Mouse (Mus musculus) embryonic facial prominence, embryonic 13.5 days (tissue): ENCODE results near the gene Psma5. TPM values are rescaled to one million over a fixed set of nuclear protein-coding genes. Genes with fewer than 3 reads are reported as not detected.

Experiments
- ATAC-seq: fragments of 200-750 bp; cut with Nextera tagmentation; 2 replicates; pipeline ENCODE4 v1.8.0; 2017; ENCODE audit warnings: low read depth; ENCODE audit not compliant: insufficient number of reproducible peaks, insufficient read depth, low FRiP score, low TSS enrichment
- H3K27ac ChIP-seq: fragments of 300-500 bp; sonication (generic); 2 replicates; pipeline ENCODE4 v1.5.1; 2015; ENCODE audit warnings: moderate library complexity, mild to moderate bottlenecking, inconsistent platforms
- H3K27me3 ChIP-seq: fragments of 300-500 bp; sonication (generic); 2 replicates; pipeline ENCODE4 v1.6.1; 2015; ENCODE audit warnings: mild to moderate bottlenecking, inconsistent platforms
- H3K36me3 ChIP-seq: fragments of 300-500 bp; sonication (generic); 2 replicates; pipeline ENCODE4 v1.6.1; 2015; ENCODE audit warnings: mild to moderate bottlenecking, inconsistent platforms
- H3K4me1 ChIP-seq: fragments of 300-500 bp; sonication (generic); 2 replicates; pipeline ENCODE4 v1.6.1; 2015; ENCODE audit warnings: inconsistent platforms
- H3K4me2 ChIP-seq: fragments of 300-500 bp; sonication (generic); 2 replicates; pipeline ENCODE4 v1.6.1; 2015; ENCODE audit warnings: moderate library complexity, mild to moderate bottlenecking, inconsistent platforms
- H3K4me3 ChIP-seq: fragments of 300-500 bp; sonication (generic); 2 replicates; pipeline ENCODE4 v1.5.1; 2015; ENCODE audit warnings: mild to moderate bottlenecking, inconsistent platforms
- H3K9ac ChIP-seq: fragments of 300-500 bp; sonication (generic); 2 replicates; pipeline ENCODE4 v1.6.1; 2015; ENCODE audit warnings: mild to moderate bottlenecking, inconsistent platforms
- H3K9me3 ChIP-seq: fragments of 300-500 bp; sonication (generic); 2 replicates; pipeline ENCODE4 v1.6.1; 2016; ENCODE audit warnings: inconsistent platforms
- WGBS: fragments of 180-500 bp; shearing (Covaris S2); methylation state at CpG from one replicate; pipeline ENCODE4 v1.1.7; 2015; ENCODE audit warnings: mixed read lengths; 5-methylcytosine and 5-hydroxymethylcytosine counted together
- polyA plus RNA-seq: library from polyadenylated mRNA; unstranded; fragments of >200 nt; fragmentation: Nextera tagmentation; extraction: Ambion mirVana; gene quantifications from 2 replicates; pipeline ENCODE4 v1.2.1, GENCODE M21; 2015

The Psma5 gene
- polyA plus RNA-seq, 1 experiment from 2014 or later = 302 TPM

- Histone ChIP-seq H3K36me3 (no peaks in the 10 kb centered on the region), H3K4me2 (no peak overlapping the region), H3K27ac (no peak overlapping the region), H3K4me1 (0 out of 2 replicates have a peak, but pooled peaks cover 3% of the 10 kb centered on the region), H3K4me3 (no peak overlapping the region), H3K27me3 (no peaks in the 10 kb centered on the region), H3K9me3 (no peaks in the 10 kb centered on the region), H3K9ac (no peak overlapping the region)
- ATAC-seq = no peak
- WGBS = 80% methylated on average over 4 of the region's 4 CpGs
Measured at GRCm38 (mm10) chr3:108313138-108313537, 56.4 kb downstream of the Psma5 start.

DNA sequence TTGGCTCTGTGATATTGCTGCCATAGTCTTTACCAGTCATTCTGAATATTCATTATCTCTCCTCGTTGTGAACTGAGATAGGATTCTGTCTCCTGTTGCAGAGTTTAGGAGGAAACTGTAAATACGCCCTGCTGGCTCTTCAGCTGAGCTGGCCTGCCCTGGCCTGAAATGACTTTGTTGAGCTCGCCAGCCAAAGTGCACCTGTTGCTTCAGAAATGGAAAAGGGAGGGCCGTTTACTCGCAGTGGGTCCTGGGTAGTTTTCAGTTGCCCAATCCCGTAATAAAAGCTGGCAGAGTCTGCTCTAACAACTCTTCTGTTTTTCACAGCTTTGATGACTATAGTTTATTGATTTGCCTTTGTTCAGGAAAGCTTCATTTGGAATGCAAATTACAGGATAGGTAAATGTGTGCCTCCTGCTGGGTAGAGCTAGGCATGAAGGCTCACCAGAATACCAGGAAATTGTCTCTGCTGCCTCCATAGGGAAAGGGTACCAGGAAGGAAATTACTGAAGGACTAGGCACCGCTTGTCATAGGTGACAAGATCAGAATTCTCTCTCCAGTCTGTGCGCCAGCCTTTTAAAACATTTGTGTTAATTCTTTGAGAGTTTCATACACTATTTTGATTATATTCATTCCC lies 57.4 kb downstream of the Psma5 start:
- ATAC-seq = no peak
- peaks cover 6% of the 10 kb centered on the region; the same call in 1 of the 2 replicates for H3K4me1 ChIP-seq
- no peaks in the 10 kb centered on the region for H3K9me3 ChIP-seq
- no peak overlapping the region for H3K4me2 ChIP-seq
- H3K4me3 ChIP-seq = no peak overlapping the region
- no peak overlapping the region for H3K9ac ChIP-seq
- no peak overlapping the region for H3K27ac ChIP-seq
- 72% methylated on average over 8 of the region's 8 CpGs for WGBS
- H3K36me3 ChIP-seq = no peaks in the 10 kb centered on the region
- H3K27me3 ChIP-seq = no peaks in the 10 kb centered on the region

- no peak overlapping the region for H3K4me3 ChIP-seq
- H3K27me3 ChIP-seq = no peaks in the 10 kb centered on the region
- H3K4me1 ChIP-seq = peaks cover 7% of the 10 kb centered on the region
- H3K9me3 ChIP-seq = no peaks in the 10 kb centered on the region
- 23% methylated on average over 2 of the region's 2 CpGs for WGBS
- H3K4me2 ChIP-seq = no peak overlapping the region
- H3K27ac ChIP-seq = no peak overlapping the region
- no peak overlapping the region for H3K9ac ChIP-seq
- ATAC-seq = no peak
- H3K36me3 ChIP-seq = no peaks in the 10 kb centered on the region
Measured at GRCm38 (mm10) chr3:108318517-108318916, 61.8 kb downstream of the Psma5 start.

GRCm38 (mm10) chr3:108321671-108322070 lies 64.9 kb downstream of the Psma5 start:
- ATAC-seq = no peak
- Histone ChIP-seq H3K9me3 (no peaks in the 10 kb centered on the region), H3K9ac (no peak overlapping the region), H3K4me2 (no peak overlapping the region), H3K27me3 (no peaks in the 10 kb centered on the region), H3K4me3 (no peak overlapping the region), H3K4me1 (peaks cover 7% of the 10 kb centered on the region), H3K36me3 (peaks cover 5% of the 10 kb centered on the region; the same call in 1 of the 2 replicates), H3K27ac (no peak overlapping the region)
- WGBS = 73% methylated on average over 4 of the region's 4 CpGs

DNA sequence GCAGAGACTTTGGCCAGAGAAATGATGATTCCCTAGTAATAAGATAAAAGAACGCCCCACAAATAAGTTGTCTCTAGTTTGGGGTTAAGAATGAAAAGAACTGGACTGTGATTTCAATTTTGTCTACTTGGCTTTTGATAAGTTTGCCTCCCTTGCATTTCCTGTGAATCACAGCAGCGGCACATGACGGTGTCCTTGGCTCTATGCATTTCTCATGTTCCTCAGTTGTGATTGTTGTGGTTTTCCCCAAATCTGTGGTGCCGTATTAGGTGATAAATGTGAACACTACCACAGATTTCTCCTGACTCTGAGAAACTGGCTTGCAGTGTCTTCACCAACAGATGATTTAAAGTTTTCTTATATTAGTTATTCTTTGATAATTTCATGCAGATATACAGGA lies 65.4 kb downstream of the Psma5 start:
- no peaks in the 10 kb centered on the region for H3K27me3 ChIP-seq
- peaks cover 6% of the 10 kb centered on the region; the same call in 1 of the 2 replicates for H3K36me3 ChIP-seq
- H3K9me3 ChIP-seq = no peaks in the 10 kb centered on the region
- ATAC-seq = no peak
- WGBS = 76% methylated on average over 4 of the region's 4 CpGs
- H3K27ac ChIP-seq = no peak overlapping the region
- no peak overlapping the region for H3K4me3 ChIP-seq
- peaks cover 7% of the 10 kb centered on the region for H3K4me1 ChIP-seq
- no peak overlapping the region for H3K9ac ChIP-seq
- H3K4me2 ChIP-seq = no peak overlapping the region

- no peaks in the 10 kb centered on the region for H3K9me3 ChIP-seq
- peaks cover 6% of the 10 kb centered on the region for H3K36me3 ChIP-seq
- no peak overlapping the region for H3K27ac ChIP-seq
- ATAC-seq = no peak
- peaks cover 7% of the 10 kb centered on the region for H3K4me1 ChIP-seq
- no peak overlapping the region for H3K9ac ChIP-seq
- no peak overlapping the region for H3K4me2 ChIP-seq
- WGBS = 84% methylated on average over 3 of the region's 3 CpGs
- H3K4me3 ChIP-seq = no peak overlapping the region
- no peaks in the 10 kb centered on the region for H3K27me3 ChIP-seq
Measured at GRCm38 (mm10) chr3:108322962-108323361, 66.2 kb downstream of the Psma5 start.

- H3K36me3 ChIP-seq = peaks cover 9% of the 10 kb centered on the region
- no peaks in the 10 kb centered on the region for H3K27me3 ChIP-seq
- H3K9ac ChIP-seq = no peak overlapping the region
- no peak overlapping the region for H3K27ac ChIP-seq
- no peaks in the 10 kb centered on the region for H3K9me3 ChIP-seq
- WGBS = 76% methylated on average over 4 of the region's 4 CpGs
- ATAC-seq = no peak
- no peak overlapping the region for H3K4me2 ChIP-seq
- H3K4me1 ChIP-seq = peaks cover 11% of the 10 kb centered on the region
- H3K4me3 ChIP-seq = no peak overlapping the region
Measured at GRCm38 (mm10) chr3:108324837-108325236, 68.1 kb downstream of the Psma5 start.

- Histone ChIP-seq H3K36me3 (peaks cover 11% of the 10 kb centered on the region), H3K9me3 (no peaks in the 10 kb centered on the region), H3K9ac (no peak overlapping the region), H3K4me2 (no peak overlapping the region), H3K4me1 (peaks cover 11% of the 10 kb centered on the region), H3K27ac (no peak overlapping the region), H3K4me3 (no peak overlapping the region), H3K27me3 (no peaks in the 10 kb centered on the region)
- ATAC-seq = no peak
- 90% methylated on average over 9 of the region's 9 CpGs for WGBS
Measured at GRCm38 (mm10) chr3:108325521-108325920, 68.8 kb downstream of the Psma5 start.

GRCm38 (mm10) chr3:108327275-108327674 lies 70.5 kb downstream of the Psma5 start:
- no peak for ATAC-seq
- Histone ChIP-seq H3K4me1 (peaks cover 11% of the 10 kb centered on the region), H3K27ac (no peak overlapping the region), H3K36me3 (peaks cover 25% of the 10 kb centered on the region), H3K4me3 (no peak overlapping the region), H3K9ac (no peak overlapping the region), H3K27me3 (no peaks in the 10 kb centered on the region), H3K9me3 (no peaks in the 10 kb centered on the region), H3K4me2 (no peak overlapping the region)
- WGBS = 90% methylated on average over 8 of the region's 8 CpGs

- H3K36me3 ChIP-seq = peaks cover 31% of the 10 kb centered on the region
- WGBS = 82% methylated on average over 3 of the region's 3 CpGs
- peak overlapping the region; percentile 65 for H3K27ac ChIP-seq
- H3K4me3 ChIP-seq = no peak overlapping the region
- H3K27me3 ChIP-seq = no peaks in the 10 kb centered on the region
- ATAC-seq = no peak
- H3K4me2 ChIP-seq = no peak overlapping the region
- no peak overlapping the region for H3K9ac ChIP-seq
- H3K9me3 ChIP-seq = no peaks in the 10 kb centered on the region
- peaks cover 9% of the 10 kb centered on the region for H3K4me1 ChIP-seq
Measured at GRCm38 (mm10) chr3:108327916-108328315, 71.2 kb downstream of the Psma5 start.

DNA sequence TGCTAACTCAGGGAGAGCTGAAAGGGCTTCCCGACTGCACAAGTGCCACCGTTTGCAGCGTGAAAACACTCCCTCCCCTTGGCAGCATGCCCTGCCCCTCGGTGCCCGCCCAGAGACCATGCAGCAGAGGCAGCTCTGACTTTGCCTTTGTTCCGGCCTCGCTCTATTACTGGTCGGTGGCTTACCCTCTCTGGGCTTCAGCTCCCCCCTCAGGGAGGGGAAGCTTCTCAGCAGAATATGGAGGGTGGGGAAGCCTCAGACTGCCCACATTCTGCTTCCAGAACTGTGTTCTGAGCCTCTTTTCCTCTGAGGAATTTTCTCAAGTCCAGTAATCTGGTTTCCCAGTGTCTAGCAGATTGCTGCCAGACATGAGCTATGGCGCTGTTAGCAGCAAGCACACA lies 71.7 kb downstream of the Psma5 start:
- Histone ChIP-seq H3K4me2 (no peak overlapping the region), H3K4me1 (peaks cover 7% of the 10 kb centered on the region), H3K27me3 (no peaks in the 10 kb centered on the region), H3K27ac (peak overlapping the region; percentile 65), H3K4me3 (no peak overlapping the region), H3K36me3 (peaks cover 32% of the 10 kb centered on the region), H3K9me3 (no peaks in the 10 kb centered on the region), H3K9ac (peak overlapping the region; percentile 37; the same call in 1 of the 2 replicates)
- WGBS = 41% methylated on average over 9 of the region's 9 CpGs
- ATAC-seq = no peak; the same call in 1 of the 2 replicates
